Mouse (Mus musculus) stomach, postnatal 0 days (tissue): ENCODE data around the gene Habp4.

ENCODE experiments used
- CTCF ChIP-seq: IDR thresholded peaks from 2 replicates; pipeline ENCODE4 v1.5.1; 2016; ENCODE audit warnings: antibody characterized with exemption, low read depth, mild to moderate bottlenecking, moderate library complexity
- EP300 ChIP-seq: optimal IDR thresholded peaks from 2 replicates; pipeline ENCODE3; 2016; ENCODE audit warnings: antibody characterized with exemption

- TF ChIP-seq CTCF: no peak
- TF ChIP-seq EP300: no peak
Measured at GRCm38 (mm10) chr13:64185586-64185985, 24.0 kb downstream of the Habp4 start.
